Mouse (Mus musculus) ovary, postnatal 36 days (tissue): Measurements from ENCODE around the gene Rsrc1.

Source experiments
- DNase-seq: peaks from one replicate; pipeline ENCODE4 v3.0.0; 2022; ENCODE audit warnings: low spot score, mixed read lengths

Rsrc1 gene

GRCm38 (mm10) chr3:67372781-67373180 is 391.6 kb downstream of the Rsrc1 start:
- DNase-seq = no peak

- peak; percentile 90 for DNase-seq
Observed at GRCm38 (mm10) chr3:67373872-67374271, 392.7 kb downstream of the Rsrc1 start, which contains the start of gene Mlf1. Gene Mlf1 (plus strand): TSS chr3:67374097.

- DNase-seq = no peak
Observed at GRCm38 (mm10) chr3:67374360-67374778, 393.2 kb downstream of the Rsrc1 start.

- DNase-seq = no peak
Observed at GRCm38 (mm10) chr3:67375063-67375462, 393.9 kb downstream of the Rsrc1 start, which contains the start of gene Gm17402. Gene Gm17402 (minus strand): TSS chr3:67375163.

- DNase-seq = no peak
Observed at GRCm38 (mm10) chr3:67378215-67378614, 397.0 kb downstream of the Rsrc1 start.
